Mouse (Mus musculus): ENCODE data around the gene Ms4a3. TPM values are rescaled to one million over a fixed set of nuclear protein-coding genes. Genes with fewer than 3 reads are reported as not detected.

The Ms4a3 gene
- polyA plus RNA-seq, 1 experiment = not detected

DNA sequence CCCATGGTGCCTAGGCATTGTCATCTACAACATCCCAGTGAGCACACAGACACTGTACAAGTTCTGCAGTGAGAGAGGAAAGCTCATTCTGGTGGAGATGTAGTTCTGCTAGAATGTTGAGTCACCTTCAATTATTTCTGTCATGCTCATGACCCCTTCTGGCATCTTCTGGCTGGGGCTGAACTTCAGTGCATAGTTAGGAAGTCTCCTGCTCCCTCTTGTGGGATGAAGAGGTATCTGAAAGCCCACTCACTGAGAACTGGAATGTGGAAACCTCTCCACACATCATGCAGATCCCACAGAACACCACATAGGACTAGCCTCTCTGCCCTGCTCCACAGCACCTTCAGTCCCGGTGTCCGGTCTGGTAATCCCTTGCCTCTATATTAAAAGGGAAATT lies 38.6 kb downstream of the Ms4a3 start:
- Histone ChIP-seq H3K4me3 (ENCODE audit: insufficient read depth, low read length) (no peak overlapping the region), H3K4me1 (ENCODE audit: control insufficient read depth, insufficient read depth, low read length) (no peaks in the 10 kb centered on the region), H3K27ac (ENCODE audit: insufficient read depth, low read length) (no peak overlapping the region)
- TF ChIP-seq CTCF (IDR thresholded peaks at IDR 0.05; ENCODE audit: borderline replicate concordance, insufficient read depth, low read length) (0 out of 2 replicates have a peak, but pooled peaks have one; percentile 36), POLR2A (IDR thresholded peaks at IDR 0.05; ENCODE audit: low read depth, low read length) (no peak)

DNA sequence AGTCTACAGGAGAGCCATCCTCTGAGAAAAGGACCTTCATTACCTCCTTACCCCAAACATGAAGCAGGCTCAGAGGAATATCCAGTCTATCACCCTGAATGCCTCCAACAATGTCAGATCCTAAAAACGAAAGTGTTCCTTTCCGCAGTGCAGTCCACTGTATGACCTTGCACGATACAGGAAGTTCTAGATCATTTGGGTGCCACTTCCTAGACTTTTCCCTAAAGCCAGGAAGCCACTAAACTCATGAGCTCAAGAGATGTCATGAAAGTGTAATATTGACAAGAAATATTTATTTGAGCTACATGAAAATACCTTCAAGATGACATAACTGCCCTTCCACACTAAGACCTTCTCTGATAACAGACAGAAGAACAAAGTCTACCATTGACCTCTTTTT lies 39.3 kb downstream of the Ms4a3 start:
- Histone ChIP-seq H3K4me1 (ENCODE audit: control insufficient read depth, insufficient read depth, low read length) (no peaks in the 10 kb centered on the region), H3K4me3 (ENCODE audit: insufficient read depth, low read length) (no peak overlapping the region), H3K27ac (ENCODE audit: insufficient read depth, low read length) (no peak overlapping the region)
- TF ChIP-seq CTCF (IDR thresholded peaks at IDR 0.05; ENCODE audit: borderline replicate concordance, insufficient read depth, low read length) (no peak), POLR2A (IDR thresholded peaks at IDR 0.05; ENCODE audit: low read depth, low read length) (no peak)

DNA sequence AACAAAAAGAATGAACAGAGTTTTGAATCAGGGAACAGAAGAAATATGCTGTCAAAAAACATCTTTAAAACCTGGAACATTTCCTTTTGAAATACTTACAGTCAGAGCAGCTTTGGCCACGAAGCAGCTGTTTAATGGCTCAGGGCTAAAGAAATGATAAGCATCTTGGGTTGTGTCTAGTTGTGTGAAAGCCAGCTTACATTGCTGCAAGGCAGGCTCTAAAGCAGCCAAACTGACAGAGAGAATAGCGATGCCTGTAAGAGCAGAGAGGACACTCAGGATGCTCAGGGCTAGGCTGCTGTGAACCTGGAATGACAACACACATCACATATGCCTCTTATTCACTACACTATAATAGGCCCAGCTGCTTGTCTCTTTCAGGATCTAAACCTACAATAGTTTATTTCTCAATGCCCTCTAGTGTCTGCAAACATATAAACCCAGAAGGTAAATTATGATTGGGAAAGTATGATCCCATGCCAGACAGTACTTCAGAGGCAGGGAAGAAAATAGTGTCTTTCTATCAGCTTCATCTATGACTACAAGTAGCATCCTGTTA lies 50.7 kb downstream of the Ms4a3 start:
- H3K4me1 ChIP-seq (ENCODE audit: control insufficient read depth, insufficient read depth, low read length) = no peaks in the 10 kb centered on the region; the same call in 1 of the 2 replicates
- TF ChIP-seq CTCF (IDR thresholded peaks at IDR 0.05; ENCODE audit: borderline replicate concordance, insufficient read depth, low read length) (no peak), POLR2A (IDR thresholded peaks at IDR 0.05; ENCODE audit: low read depth, low read length) (no peak)
- H3K27ac ChIP-seq (ENCODE audit: insufficient read depth, low read length) = no peak overlapping the region
- H3K4me3 ChIP-seq (ENCODE audit: insufficient read depth, low read length) = no peak overlapping the region

DNA sequence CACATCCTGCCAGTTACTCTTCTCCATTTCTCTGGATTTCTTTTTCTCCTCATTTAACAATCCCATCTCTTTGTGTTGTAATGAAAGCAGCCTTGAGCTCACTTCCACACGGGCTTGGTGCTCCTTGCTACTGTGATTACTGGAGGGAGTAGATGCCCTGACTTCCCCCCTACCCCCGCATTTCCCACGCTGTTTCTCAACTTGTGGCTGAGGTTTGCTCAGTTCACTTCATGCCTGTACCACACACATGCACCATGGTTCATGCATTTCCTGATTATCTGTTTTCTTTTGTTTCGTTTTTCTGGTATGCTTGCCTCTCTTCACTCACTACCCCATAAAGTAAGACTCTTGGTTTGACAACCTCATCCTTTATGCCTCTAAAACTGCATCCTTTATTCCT lies 51.4 kb downstream of the Ms4a3 start:
- TF ChIP-seq CTCF (IDR thresholded peaks at IDR 0.05; ENCODE audit: borderline replicate concordance, insufficient read depth, low read length) (no peak), POLR2A (IDR thresholded peaks at IDR 0.05; ENCODE audit: low read depth, low read length) (no peak)
- H3K4me1 ChIP-seq (ENCODE audit: control insufficient read depth, insufficient read depth, low read length) = no peaks in the 10 kb centered on the region; the same call in 1 of the 2 replicates
- H3K4me3 ChIP-seq (ENCODE audit: insufficient read depth, low read length) = no peak overlapping the region
- no peak overlapping the region for H3K27ac ChIP-seq (ENCODE audit: insufficient read depth, low read length)

Other genes with a start within 250 kb of the Ms4a3 start
- gene Ms4a4c, start 236.1 kb downstream of the Ms4a3 start, polyA plus RNA-seq (2011; ENCODE audit: insufficient read length, low read depth, missing spikeins) = not detected in 2 replicates
- not detected in 2 replicates for gene Ms4a4b, start 197.3 kb downstream of the Ms4a3 start, polyA plus RNA-seq (2011; ENCODE audit: insufficient read length, low read depth, missing spikeins)
- gene Ms4a6c, start 171.5 kb downstream of the Ms4a3 start, polyA plus RNA-seq (2011; ENCODE audit: insufficient read length, low read depth, missing spikeins) = 3.0 TPM in 1 of 2 replicates, not detected in the other
- not detected in 2 replicates for gene Gm8369, start 154.9 kb downstream of the Ms4a3 start, polyA plus RNA-seq (2011; ENCODE audit: insufficient read length, low read depth, missing spikeins)
- 1.1 TPM in 1 of 2 replicates, not detected in the other for gene Ms4a6b, start 124.3 kb downstream of the Ms4a3 start, polyA plus RNA-seq (2011; ENCODE audit: insufficient read length, low read depth, missing spikeins)
- gene Ms4a4d, start 104.0 kb downstream of the Ms4a3 start, polyA plus RNA-seq (2011; ENCODE audit: insufficient read length, low read depth, missing spikeins) = 0.43 and 1.0 TPM in 2 replicates
- gene Ms4a6d, start 36.0 kb downstream of the Ms4a3 start, polyA plus RNA-seq (2011; ENCODE audit: insufficient read length, low read depth, missing spikeins) = 0.67 and 2.2 TPM in 2 replicates
- not detected in 2 replicates for gene Ms4a2, start 17.1 kb downstream of the Ms4a3 start, polyA plus RNA-seq (2011; ENCODE audit: insufficient read length, low read depth, missing spikeins)
- not detected in 2 replicates for gene Oosp2, start 19.7 kb upstream of the Ms4a3 start, polyA plus RNA-seq (2011; ENCODE audit: insufficient read length, low read depth, missing spikeins)
- gene Oosp1, start 50.3 kb upstream of the Ms4a3 start, polyA plus RNA-seq (2011; ENCODE audit: insufficient read length, low read depth, missing spikeins) = not detected in 2 replicates
- not detected in 2 replicates for gene Oosp3, start 56.2 kb upstream of the Ms4a3 start, polyA plus RNA-seq (2011; ENCODE audit: insufficient read length, low read depth, missing spikeins)
- not detected in 2 replicates for gene Gif, start 106.7 kb upstream of the Ms4a3 start, polyA plus RNA-seq (2011; ENCODE audit: insufficient read length, low read depth, missing spikeins)
- gene Mrpl16, start 129.5 kb upstream of the Ms4a3 start, polyA plus RNA-seq (2011; ENCODE audit: insufficient read length, low read depth, missing spikeins) = 29.2 and 34.4 TPM in 2 replicates
- gene Stx3, start 178.6 kb upstream of the Ms4a3 start, polyA plus RNA-seq (2011; ENCODE audit: insufficient read length, low read depth, missing spikeins) = 10.4 and 14.8 TPM in 2 replicates
- not detected in 2 replicates for gene Olfr1417, start 198.4 kb upstream of the Ms4a3 start, polyA plus RNA-seq (2011; ENCODE audit: insufficient read length, low read depth, missing spikeins)
- not detected in 2 replicates for gene Olfr1418, start 220.2 kb upstream of the Ms4a3 start, polyA plus RNA-seq (2011; ENCODE audit: insufficient read length, low read depth, missing spikeins)
- gene Olfr1419, start 234.3 kb upstream of the Ms4a3 start, polyA plus RNA-seq (2011; ENCODE audit: insufficient read length, low read depth, missing spikeins) = not detected in 2 replicates
- gene Olfr1420, start 245.7 kb upstream of the Ms4a3 start, polyA plus RNA-seq (2011; ENCODE audit: insufficient read length, low read depth, missing spikeins) = not detected in 2 replicates